Mouse (Mus musculus) heart, adult 18-20 months (tissue): ENCODE measurements around the gene 9530077C05Rik. TPM values are rescaled to one million over a fixed set of nuclear protein-coding genes. Genes with fewer than 3 reads are reported as not detected.
"Not testable (repeated sequence)": the region's sequence is repeated elsewhere in the genome, so short reads cannot be mapped to it uniquely, and the experiment has no call there.

Experiments used
- DNase-seq, 2 experiments: peaks; one replicate each; pipeline ENCODE4 v3.0.0; 2021 to 2022; ENCODE audit warnings: mixed read lengths in 1 of 2
- total RNA-seq, 2 experiments: library from RNA; stranded (reverse); gene quantifications; 2 replicates each; pipeline ENCODE4 v1.2.3; 2021

Gene 9530077C05Rik
- total RNA-seq, 2 experiments from 2014 or later: 0.30 to 0.31 TPM

- DNase-seq: no peak
These were observed 8.6 kb downstream of the 9530077C05Rik start for GRCm38 (mm10) chr9:22419877-22420276.

GRCm38 (mm10) chr9:22420491-22420890 lies 9.2 kb downstream of the 9530077C05Rik start:
- DNase-seq: peak; percentile 9 to 40

- DNase-seq: no peak
These were observed 11.2 kb downstream of the 9530077C05Rik start for GRCm38 (mm10) chr9:22422559-22422958.

GRCm38 (mm10) chr9:22423507-22423906 lies 12.2 kb downstream of the 9530077C05Rik start:
- DNase-seq: no peak

GRCm38 (mm10) chr9:22424196-22424595 lies 12.9 kb downstream of the 9530077C05Rik start:
- DNase-seq: no peak

- no peak for DNase-seq
These were observed 13.4 kb downstream of the 9530077C05Rik start for GRCm38 (mm10) chr9:22424719-22425118.

GRCm38 (mm10) chr9:22428028-22428665 lies 16.8 kb downstream of the 9530077C05Rik start:
- no peak for DNase-seq

- DNase-seq: no peak
These were observed 17.5 kb downstream of the 9530077C05Rik start for GRCm38 (mm10) chr9:22428666-22429410.

GRCm38 (mm10) chr9:22429533-22430241 lies 18.4 kb downstream of the 9530077C05Rik start:
- peak; percentile 4 to 22 for DNase-seq

GRCm38 (mm10) chr9:22430315-22430840 lies 19.1 kb downstream of the 9530077C05Rik start:
- DNase-seq: no peak

- DNase-seq: no peak
These were observed 21.9 kb downstream of the 9530077C05Rik start for GRCm38 (mm10) chr9:22433221-22433620.

- DNase-seq: no peak
These were observed 22.8 kb downstream of the 9530077C05Rik start for GRCm38 (mm10) chr9:22434101-22434500.

GRCm38 (mm10) chr9:22438826-22439225 lies 27.5 kb downstream of the 9530077C05Rik start:
- no peak for DNase-seq

GRCm38 (mm10) chr9:22443157-22443556 lies 31.8 kb downstream of the 9530077C05Rik start:
- DNase-seq: no peak

GRCm38 (mm10) chr9:22445123-22445522 lies 33.8 kb downstream of the 9530077C05Rik start:
- no peak for DNase-seq

GRCm38 (mm10) chr9:22447213-22447612 lies 35.9 kb downstream of the 9530077C05Rik start:
- peak in 1 of 2 experiments; percentile 19 for DNase-seq

GRCm38 (mm10) chr9:22448420-22448819 lies 37.1 kb downstream of the 9530077C05Rik start:
- DNase-seq: no peak

- no peak for DNase-seq
These were observed 37.9 kb downstream of the 9530077C05Rik start for GRCm38 (mm10) chr9:22449209-22449608.

GRCm38 (mm10) chr9:22452697-22453096 lies 41.4 kb downstream of the 9530077C05Rik start:
- DNase-seq: no peak

- no peak for DNase-seq
These were observed 42.2 kb downstream of the 9530077C05Rik start for GRCm38 (mm10) chr9:22453501-22453924.

- DNase-seq: not testable (repeated sequence)
These were observed 42.7 kb downstream of the 9530077C05Rik start, which contains the start of gene Gm17545 for GRCm38 (mm10) chr9:22453990-22454389. Gene Gm17545, plus strand, starts transcription at chr9:22454290.

GRCm38 (mm10) chr9:22455041-22455440 lies 43.7 kb downstream of the 9530077C05Rik start:
- DNase-seq: no peak
